Mouse (Mus musculus): ENCODE results near the gene Mslnl.

DNA sequence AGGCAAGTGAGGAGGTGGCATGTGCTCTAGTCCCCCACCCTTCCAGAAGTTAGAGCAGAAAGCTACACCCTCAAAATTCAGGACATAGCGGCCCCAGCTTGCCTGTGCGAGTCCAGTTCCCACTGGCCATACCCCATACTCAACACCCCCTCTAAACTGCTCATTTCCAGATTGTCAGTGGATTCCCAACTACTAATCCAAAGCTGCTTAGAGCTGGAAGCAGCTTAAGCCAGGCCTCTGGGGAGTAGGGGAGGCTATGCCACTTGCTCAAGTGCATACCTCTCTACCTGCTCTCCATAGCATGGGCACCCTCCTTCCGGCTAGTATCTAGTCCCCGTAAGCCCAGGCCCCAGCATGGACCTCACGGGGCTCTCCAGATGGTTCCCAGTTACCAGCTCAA is 14.4 kb upstream of the Mslnl start:
- TF ChIP-seq POLR2A (IDR thresholded peaks at IDR 0.05; ENCODE audit: insufficient read length, low read depth) (no peak), CEBPB (IDR thresholded peaks at IDR 0.05; ENCODE audit: insufficient read depth, poor library complexity, severe bottlenecking) (no peak), POLR2AphosphoS2 (IDR thresholded peaks at IDR 0.05; ENCODE audit: insufficient read length, low read depth) (no peak), MAX (IDR thresholded peaks at IDR 0.05; ENCODE audit: low read depth) (no peak), USF1 (IDR thresholded peaks at IDR 0.05; ENCODE audit: low read depth) (no peak), MYOD1 (IDR thresholded peaks at IDR 0.05; ENCODE audit: control insufficient read depth in 1 of 3, insufficient read length in 2 of 3, low read depth in 2 of 3) (no peak), TCF12 (IDR thresholded peaks at IDR 0.05; ENCODE audit: insufficient read depth, poor library complexity, severe bottlenecking) (no peak), E2F4 (IDR thresholded peaks at IDR 0.05; ENCODE audit: insufficient read depth) (no peak), SRF (IDR thresholded peaks at IDR 0.05; ENCODE audit: control insufficient read depth, insufficient read length, low read depth) (no peak)
